Mouse (Mus musculus): Measurements from ENCODE around the gene Hipk3. TPM values are rescaled to one million over a fixed set of nuclear protein-coding genes. Genes with fewer than 3 reads are reported as not detected.

The Hipk3 gene
- polyA plus RNA-seq, 1 experiment from 2014 or later, result 8.1 TPM

DNA sequence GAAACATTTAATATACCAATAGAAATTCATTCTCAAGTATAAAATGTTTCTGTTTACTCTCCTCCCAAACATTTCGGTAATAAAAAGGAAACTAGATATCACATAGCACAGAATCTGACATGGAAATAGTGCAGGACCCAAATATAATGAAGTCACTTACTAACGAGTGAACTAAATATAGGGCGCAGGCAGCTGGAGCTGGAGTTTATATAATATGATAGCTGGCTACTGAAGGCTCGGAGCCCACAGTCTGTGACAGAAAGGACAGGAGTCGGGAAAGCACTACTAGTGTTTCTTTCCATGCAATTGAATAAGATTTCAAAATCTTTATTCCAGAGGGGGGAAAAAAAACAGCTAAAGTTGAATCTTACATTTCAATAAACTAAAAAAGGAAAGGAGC lies 25.8 kb downstream of the Hipk3 start:
- Histone ChIP-seq H3K27me3 (no peaks in the 10 kb centered on the region), H3K9ac (no peak overlapping the region), H3K27ac (replicated peaks) (no peak overlapping the region), H3K4me3 (no peak overlapping the region), H3K9me3 (no peaks in the 10 kb centered on the region), H3K4me2 (no peak overlapping the region), H3K36me3 (no peaks in the 10 kb centered on the region), H3K4me1 (replicated peaks) (peaks cover 11% of the 10 kb centered on the region; the same call in 1 of the 2 replicates)
- 87% methylated on average over 5 of the region's 5 CpGs for WGBS
- ATAC-seq (ENCODE audit: low FRiP score, low read depth), result no peak

DNA sequence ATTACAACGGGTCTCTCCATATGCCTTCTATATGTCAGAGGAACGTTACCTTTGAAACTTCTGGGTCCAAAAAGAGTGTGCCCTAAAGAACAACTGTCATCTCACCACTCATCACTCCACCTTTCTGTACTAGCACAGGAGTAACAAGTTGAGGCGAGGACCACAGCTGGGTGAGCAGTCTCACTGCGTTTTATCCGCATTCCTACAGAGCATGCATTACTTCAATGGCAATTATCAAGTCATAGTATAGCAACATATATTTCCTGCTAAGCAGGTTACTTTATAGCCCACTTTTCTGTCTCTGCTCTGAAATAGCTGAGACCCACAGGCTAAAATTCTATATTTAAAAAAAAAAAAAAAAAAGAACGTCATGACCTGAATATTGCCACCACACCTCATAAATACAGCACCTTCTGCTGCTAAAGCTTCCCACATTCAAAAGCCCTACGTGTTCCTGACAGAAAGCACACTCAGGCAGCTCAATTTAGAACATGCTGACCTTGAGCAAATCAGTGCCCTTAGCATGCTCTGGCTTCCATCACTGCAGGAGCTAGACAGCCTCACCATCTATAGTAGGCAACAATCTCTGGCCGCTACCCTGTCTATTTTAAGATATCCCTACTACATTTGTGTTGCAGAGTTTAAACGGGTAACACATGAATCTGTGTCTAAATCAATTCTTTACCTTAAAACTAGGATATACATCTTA lies 27.2 kb downstream of the Hipk3 start:
- Histone ChIP-seq H3K27me3 (no peaks in the 10 kb centered on the region), H3K27ac (replicated peaks) (no peak overlapping the region), H3K4me2 (no peak overlapping the region), H3K9ac (no peak overlapping the region), H3K4me1 (replicated peaks) (peaks cover 8% of the 10 kb centered on the region; the same call in 1 of the 2 replicates), H3K4me3 (no peak overlapping the region), H3K9me3 (no peaks in the 10 kb centered on the region), H3K36me3 (no peaks in the 10 kb centered on the region)
- WGBS, result 80% methylated on average over 9 of the region's 9 CpGs
- ATAC-seq (ENCODE audit: low FRiP score, low read depth), result no peak

DNA sequence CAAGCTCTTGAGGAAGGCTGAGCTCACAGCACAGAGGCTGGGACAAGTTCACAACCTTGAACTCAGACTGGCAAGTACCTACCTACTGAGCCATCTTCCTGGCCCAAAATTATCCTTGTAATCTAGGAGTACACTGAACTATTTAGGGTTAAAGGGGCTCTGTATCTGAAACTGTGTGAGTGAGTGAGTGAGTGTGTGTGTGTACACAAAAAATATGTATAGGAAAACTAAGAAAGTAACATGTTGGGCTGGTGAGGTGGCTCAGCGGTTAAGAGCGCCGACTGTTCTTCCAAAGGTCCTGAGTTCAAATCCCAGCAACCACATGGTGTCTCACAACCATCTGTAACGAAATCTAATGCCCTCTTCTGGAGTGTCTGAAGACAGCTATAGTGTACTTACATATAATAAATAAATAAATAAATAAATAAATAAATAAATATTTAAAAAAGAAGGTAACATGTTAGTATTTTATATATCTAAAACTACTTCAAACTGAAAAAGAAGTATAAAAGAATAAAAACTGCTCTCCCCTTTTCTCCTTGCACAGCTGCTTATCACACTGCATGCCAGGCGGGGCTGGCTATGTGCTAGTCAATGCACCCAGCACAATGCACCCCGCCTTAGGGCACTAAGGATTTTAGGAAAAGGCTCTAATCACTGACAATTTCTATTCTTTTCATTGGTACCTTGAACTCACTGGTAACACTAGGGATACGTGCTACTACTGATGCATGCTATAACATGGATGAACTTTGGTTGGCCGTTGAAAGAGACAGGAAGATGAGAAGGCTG lies 28.4 kb downstream of the Hipk3 start:
- Histone ChIP-seq H3K36me3 (no peaks in the 10 kb centered on the region), H3K4me3 (no peak overlapping the region), H3K4me1 (replicated peaks) (peaks cover 6% of the 10 kb centered on the region; the same call in 1 of the 2 replicates), H3K4me2 (no peak overlapping the region), H3K9ac (no peak overlapping the region), H3K27ac (replicated peaks) (no peak overlapping the region), H3K27me3 (no peaks in the 10 kb centered on the region), H3K9me3 (no peaks in the 10 kb centered on the region)
- 95% methylated on average over 8 of the region's 8 CpGs for WGBS
- ATAC-seq (ENCODE audit: low FRiP score, low read depth), result peak; percentile 57; the same call in 1 of the 2 replicates

DNA sequence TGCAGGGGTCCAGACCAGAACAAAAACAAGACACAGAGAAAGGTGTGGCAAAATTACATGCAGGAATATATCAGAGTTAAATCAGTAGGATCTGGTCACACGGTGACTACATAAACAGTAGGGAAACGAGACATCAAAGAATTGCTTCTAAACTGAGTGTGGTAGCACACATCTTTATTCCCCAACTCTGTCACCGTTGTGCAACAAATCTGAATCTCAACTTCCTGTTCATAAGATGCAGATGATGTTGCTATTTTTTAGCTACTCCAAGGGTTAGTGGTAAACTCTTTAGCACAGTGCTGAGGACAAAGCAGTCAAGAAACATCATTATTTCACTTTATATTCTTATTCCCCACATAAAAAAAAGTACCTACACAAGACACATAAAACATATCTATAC lies 34.2 kb downstream of the Hipk3 start:
- no peaks in the 10 kb centered on the region for H3K9me3 ChIP-seq
- peaks cover 5% of the 10 kb centered on the region; the same call in 1 of the 2 replicates for H3K4me1 ChIP-seq (replicated peaks)
- no peak overlapping the region for H3K27ac ChIP-seq (replicated peaks)
- H3K4me2 ChIP-seq, result no peak overlapping the region
- H3K4me3 ChIP-seq, result no peak overlapping the region
- H3K36me3 ChIP-seq, result no peaks in the 10 kb centered on the region
- no peaks in the 10 kb centered on the region for H3K27me3 ChIP-seq
- H3K9ac ChIP-seq, result no peak overlapping the region
- 79% methylated on average over 3 of the region's 3 CpGs for WGBS
- ATAC-seq (ENCODE audit: low FRiP score, low read depth), result no peak

DNA sequence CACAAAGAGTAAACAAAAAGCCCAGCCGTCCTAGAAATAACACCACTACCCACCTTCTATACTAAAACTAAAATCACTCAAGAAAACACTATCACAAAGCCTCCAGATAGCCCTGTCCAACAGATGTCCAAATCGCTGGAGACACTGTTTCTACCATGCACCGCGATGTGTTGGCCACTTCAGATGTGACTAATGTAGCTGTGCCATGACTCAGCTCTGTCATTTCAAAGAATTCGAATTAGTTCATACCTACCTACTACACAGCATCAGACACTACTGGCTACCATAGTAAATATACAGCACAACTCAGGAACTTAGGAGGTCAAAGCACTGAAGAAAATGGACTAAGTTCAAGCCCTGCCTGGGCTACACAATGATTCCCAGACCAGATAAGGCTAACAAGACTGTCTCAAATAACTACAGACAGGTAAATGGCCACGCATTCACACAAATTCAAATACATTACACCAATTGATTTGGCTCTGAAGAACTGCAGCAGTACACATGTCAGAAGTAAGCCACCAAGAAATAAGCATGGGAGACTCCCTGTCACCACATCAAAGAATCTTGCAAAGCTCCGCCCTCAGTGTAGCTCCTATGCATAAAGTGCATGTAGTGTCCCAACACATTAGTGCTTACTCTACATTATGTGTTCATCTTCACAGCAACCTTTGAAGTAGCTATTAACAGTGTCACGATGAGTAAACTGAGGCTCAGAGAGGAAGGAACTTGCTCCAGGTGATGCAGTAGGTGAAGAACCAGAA lies 35.5 kb downstream of the Hipk3 start:
- no peak for ATAC-seq (ENCODE audit: low FRiP score, low read depth)
- H3K9me3 ChIP-seq, result no peaks in the 10 kb centered on the region
- no peak overlapping the region for H3K9ac ChIP-seq
- H3K27me3 ChIP-seq, result no peaks in the 10 kb centered on the region
- no peak overlapping the region for H3K4me2 ChIP-seq
- no peaks in the 10 kb centered on the region for H3K36me3 ChIP-seq
- no peak overlapping the region for H3K27ac ChIP-seq (replicated peaks)
- no peak overlapping the region for H3K4me3 ChIP-seq
- 89% methylated on average over 8 of the region's 8 CpGs for WGBS
- H3K4me1 ChIP-seq (replicated peaks), result peaks cover 5% of the 10 kb centered on the region; the same call in 1 of the 2 replicates

DNA sequence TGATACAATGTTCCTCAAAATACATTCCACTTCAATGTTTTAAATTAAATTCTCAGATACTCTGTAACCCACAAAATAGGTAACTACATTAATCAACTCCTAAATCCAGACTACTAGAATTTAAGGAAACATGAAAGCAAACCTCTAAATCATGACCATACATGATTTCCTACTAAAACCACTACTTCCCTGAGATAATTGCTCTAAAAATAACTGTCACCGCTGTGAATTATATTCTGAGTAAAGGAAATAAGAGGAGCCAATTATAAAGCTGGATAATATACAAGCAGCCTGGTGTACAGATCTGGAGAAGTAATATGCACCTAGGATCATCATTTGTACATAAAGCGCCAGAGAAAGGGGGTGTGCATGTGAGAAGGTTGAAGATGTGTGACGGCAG lies 37.1 kb downstream of the Hipk3 start:
- H3K4me2 ChIP-seq, result no peak overlapping the region
- no peaks in the 10 kb centered on the region for H3K27me3 ChIP-seq
- WGBS, result 82% methylated on average over 3 of the region's 3 CpGs
- H3K27ac ChIP-seq (replicated peaks), result no peak overlapping the region
- peaks cover 5% of the 10 kb centered on the region; the same call in 1 of the 2 replicates for H3K4me1 ChIP-seq (replicated peaks)
- ATAC-seq (ENCODE audit: low FRiP score, low read depth), result no peak
- H3K9ac ChIP-seq, result no peak overlapping the region
- H3K9me3 ChIP-seq, result no peaks in the 10 kb centered on the region
- H3K36me3 ChIP-seq, result no peaks in the 10 kb centered on the region
- no peak overlapping the region for H3K4me3 ChIP-seq

DNA sequence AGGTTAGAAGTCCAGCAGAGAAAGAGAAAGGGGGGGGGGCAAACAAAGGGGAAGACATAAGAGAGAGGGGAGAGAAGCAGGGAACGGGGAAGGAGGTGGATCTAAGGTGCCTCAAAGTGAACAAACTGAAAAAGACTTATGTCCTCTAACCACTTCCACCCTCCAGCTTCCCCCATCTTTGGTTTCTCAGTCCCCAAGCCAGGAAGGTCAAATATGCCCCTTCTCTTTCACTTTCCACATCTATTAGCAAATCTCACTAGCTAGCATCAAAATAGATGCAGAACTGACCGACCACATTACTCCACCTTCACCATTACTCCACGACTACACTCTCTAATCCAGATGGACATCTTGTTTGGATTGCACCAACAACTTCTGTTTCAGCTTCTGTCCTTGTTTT lies 43.6 kb downstream of the Hipk3 start:
- ATAC-seq (ENCODE audit: low FRiP score, low read depth), result no peak
- 87% methylated on average over 3 of the region's 3 CpGs for WGBS
- no peaks in the 10 kb centered on the region for H3K9me3 ChIP-seq
- no peak overlapping the region for H3K9ac ChIP-seq
- no peaks in the 10 kb centered on the region for H3K27me3 ChIP-seq
- H3K4me3 ChIP-seq, result no peak overlapping the region
- no peak overlapping the region for H3K27ac ChIP-seq (replicated peaks)
- no peaks in the 10 kb centered on the region for H3K36me3 ChIP-seq
- H3K4me1 ChIP-seq (replicated peaks), result no peaks in the 10 kb centered on the region
- H3K4me2 ChIP-seq, result no peak overlapping the region

DNA sequence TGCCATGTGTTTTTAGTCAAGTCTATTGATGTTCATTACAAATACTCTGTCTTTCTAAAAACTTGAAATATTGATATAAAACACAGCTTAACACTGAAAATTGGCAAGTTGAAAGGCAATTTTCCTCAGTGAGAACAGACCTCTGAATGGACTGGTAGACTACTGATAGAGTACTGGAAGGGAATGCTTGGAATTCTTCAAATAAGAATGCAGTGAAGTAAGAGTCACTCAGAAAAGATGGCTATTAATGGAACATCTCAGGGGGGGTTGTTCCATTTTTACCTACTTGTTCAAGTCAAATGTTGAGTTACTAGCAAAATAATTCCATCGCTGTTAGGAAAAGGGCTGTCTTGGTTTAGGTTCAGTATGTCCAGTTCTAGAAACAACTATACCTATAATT lies 45.1 kb downstream of the Hipk3 start:
- Histone ChIP-seq H3K36me3 (no peaks in the 10 kb centered on the region), H3K9ac (no peak overlapping the region), H3K27ac (replicated peaks) (no peak overlapping the region), H3K27me3 (no peaks in the 10 kb centered on the region), H3K4me3 (no peak overlapping the region), H3K4me1 (replicated peaks) (no peaks in the 10 kb centered on the region), H3K9me3 (no peaks in the 10 kb centered on the region), H3K4me2 (no peak overlapping the region)
- no peak for ATAC-seq (ENCODE audit: low FRiP score, low read depth)
- WGBS, result 97% methylated on average over 1 of the region's 1 CpGs

DNA sequence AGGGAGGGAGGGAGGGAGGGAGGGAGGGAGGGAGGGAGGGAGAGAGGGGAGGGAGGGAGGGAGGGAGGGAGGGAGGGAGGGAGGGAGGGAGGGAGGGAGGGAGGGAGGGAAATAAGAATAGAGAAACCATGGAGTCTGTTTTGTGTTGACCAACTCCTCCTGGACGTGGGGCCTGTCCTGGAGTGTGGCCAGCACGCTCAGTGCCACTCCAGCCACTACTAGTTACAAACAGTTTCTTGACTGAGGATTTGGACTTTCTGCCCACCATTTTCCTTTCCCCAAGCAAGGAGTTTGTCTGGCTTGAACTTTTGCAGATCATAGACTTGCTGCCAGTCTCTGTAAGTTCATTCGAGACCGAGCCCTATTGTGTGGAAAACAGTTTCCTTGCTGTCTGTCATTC lies 46.0 kb downstream of the Hipk3 start:
- H3K36me3 ChIP-seq, result no peaks in the 10 kb centered on the region
- H3K4me3 ChIP-seq, result no peak overlapping the region
- no peaks in the 10 kb centered on the region for H3K9me3 ChIP-seq
- H3K4me2 ChIP-seq, result no peak overlapping the region
- WGBS, result 73% methylated on average over 4 of the region's 4 CpGs
- no peaks in the 10 kb centered on the region for H3K4me1 ChIP-seq (replicated peaks)
- H3K27ac ChIP-seq (replicated peaks), result no peak overlapping the region
- ATAC-seq (ENCODE audit: low FRiP score, low read depth), result no peak
- H3K9ac ChIP-seq, result no peak overlapping the region
- no peaks in the 10 kb centered on the region for H3K27me3 ChIP-seq

DNA sequence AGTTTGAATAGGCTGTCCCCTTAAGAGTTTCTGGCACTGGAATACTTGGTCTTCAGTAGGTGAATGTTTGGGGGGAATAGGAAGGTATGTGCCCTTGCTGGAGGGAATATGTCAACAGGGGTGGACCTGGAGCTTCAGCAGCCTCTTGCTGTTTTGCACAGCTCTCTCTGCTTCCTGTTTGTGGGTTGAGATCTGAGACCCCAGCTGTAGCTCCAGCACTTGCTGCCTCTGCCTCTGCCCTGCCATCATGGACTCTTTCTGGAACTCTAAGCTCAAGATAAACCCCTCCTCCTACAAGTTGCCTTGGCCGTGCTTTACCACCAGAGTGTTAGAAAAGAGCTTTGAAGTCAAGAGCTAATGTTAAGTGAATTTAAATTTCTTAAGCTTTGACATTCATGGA lies 48.2 kb downstream of the Hipk3 start:
- Histone ChIP-seq H3K36me3 (0 out of 2 replicates have a peak, but pooled peaks cover 5% of the 10 kb centered on the region), H3K4me1 (replicated peaks) (no peaks in the 10 kb centered on the region), H3K27me3 (no peaks in the 10 kb centered on the region), H3K9ac (no peak overlapping the region), H3K4me3 (no peak overlapping the region), H3K9me3 (no peaks in the 10 kb centered on the region), H3K27ac (replicated peaks) (no peak overlapping the region), H3K4me2 (no peak overlapping the region)
- ATAC-seq (ENCODE audit: low FRiP score, low read depth), result no peak
- 88% methylated on average over 1 of the region's 1 CpGs for WGBS

DNA sequence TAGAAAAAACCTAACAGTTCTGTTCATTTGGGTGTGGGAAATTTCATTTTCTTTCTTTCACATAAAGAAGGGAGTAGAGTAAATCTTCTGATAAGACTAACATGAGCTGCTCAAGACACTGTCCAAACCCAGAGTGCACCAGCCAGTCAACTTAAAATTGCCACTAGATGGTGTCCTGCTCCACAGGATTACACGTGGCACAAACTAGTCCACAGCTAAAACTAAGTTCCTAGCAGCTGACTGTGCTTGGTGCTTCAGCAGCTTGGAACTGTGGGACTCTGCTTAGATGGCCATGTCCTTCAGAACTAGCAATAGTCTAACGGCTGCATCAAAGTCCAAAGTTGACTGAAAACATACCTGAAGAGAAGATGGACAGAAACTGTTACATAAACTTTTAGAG lies 49.5 kb downstream of the Hipk3 start:
- ATAC-seq (ENCODE audit: low FRiP score, low read depth), result 0 out of 2 replicates have a peak, but pooled peaks have one; percentile 69
- Histone ChIP-seq H3K36me3 (0 out of 2 replicates have a peak, but pooled peaks cover 12% of the 10 kb centered on the region), H3K27ac (replicated peaks) (no peak overlapping the region), H3K9ac (no peak overlapping the region), H3K4me1 (replicated peaks) (no peaks in the 10 kb centered on the region), H3K9me3 (no peaks in the 10 kb centered on the region), H3K4me3 (no peak overlapping the region), H3K4me2 (no peak overlapping the region), H3K27me3 (no peaks in the 10 kb centered on the region)
- WGBS, result 46% methylated on average over 2 of the region's 2 CpGs

DNA sequence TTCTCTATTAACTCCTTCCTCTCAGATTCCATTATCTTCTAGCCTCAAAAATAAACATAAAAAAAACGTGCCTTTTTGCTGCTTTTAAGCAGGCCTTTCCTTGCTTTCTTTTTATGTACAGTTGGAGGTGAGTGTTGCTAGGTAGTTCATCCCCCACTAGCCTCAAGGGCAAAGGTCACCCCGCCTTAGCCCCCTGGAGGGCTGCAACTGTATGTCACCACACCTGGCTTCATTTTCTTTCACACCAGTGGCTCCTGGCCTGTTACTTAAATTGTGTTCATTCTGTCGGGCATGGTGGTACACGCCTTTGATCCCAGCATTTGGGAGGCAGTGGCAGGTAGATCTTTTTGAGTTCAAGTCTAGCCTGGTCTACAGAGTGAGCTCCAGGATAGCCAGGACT lies 51.9 kb downstream of the Hipk3 start:
- Histone ChIP-seq H3K4me2 (no peak overlapping the region), H3K4me1 (replicated peaks) (no peaks in the 10 kb centered on the region), H3K27me3 (no peaks in the 10 kb centered on the region), H3K36me3 (peaks cover 19% of the 10 kb centered on the region; the same call in 1 of the 2 replicates), H3K27ac (replicated peaks) (no peak overlapping the region), H3K9ac (no peak overlapping the region), H3K4me3 (no peak overlapping the region), H3K9me3 (no peaks in the 10 kb centered on the region)
- no peak for ATAC-seq (ENCODE audit: low FRiP score, low read depth)
- 77% methylated on average over 4 of the region's 4 CpGs for WGBS

All from hindbrain, embryonic 15.5 days (tissue).